Mouse (Mus musculus) heart, adult 2 months (tissue): ENCODE measurements around the gene Gm21921. TPM values are rescaled to one million over a fixed set of nuclear protein-coding genes. Genes with fewer than 3 reads are reported as not detected.
"Not testable (repeated sequence)": the region's sequence is repeated elsewhere in the genome, so short reads cannot be mapped to it uniquely, and the experiment has no call there.

Experiments
- DNase-seq, 2 experiments: peaks; one replicate each; pipeline ENCODE4 v3.0.0; 2021
- H3K27ac ChIP-seq: fragments of 200-600 bp; 2 replicates; pipeline ENCODE4 v1.8.1; 2022
- H3K27me3 ChIP-seq: fragments of 200-500 bp; 2 replicates; pipeline ENCODE4 v1.6.1; 2012; ENCODE audit warnings: mild to moderate bottlenecking, low read length, inconsistent platforms, mixed read lengths; ENCODE audit not compliant: control insufficient read depth, insufficient read depth
- H3K36me3 ChIP-seq: fragments of 200-500 bp; 2 replicates; pipeline ENCODE4 v1.6.1; 2012; ENCODE audit warnings: low read length, inconsistent platforms; ENCODE audit not compliant: control insufficient read depth, insufficient read depth
- H3K4me1 ChIP-seq: fragments of 200-500 bp; 2 replicates; pipeline ENCODE4 v1.6.1; 2011; ENCODE audit warnings: low read length; ENCODE audit not compliant: control insufficient read depth, insufficient read depth
- H3K4me3 ChIP-seq: fragments of 200-600 bp; 2 replicates; pipeline ENCODE4 v1.8.1; 2022
- H3K79me2 ChIP-seq: fragments of 200-500 bp; replicated peaks from 2 replicates; pipeline ENCODE4 v1.6.1; 2012; ENCODE audit warnings: mild to moderate bottlenecking, inconsistent platforms, low read length, moderate library complexity, mixed read lengths; ENCODE audit not compliant: control insufficient read depth, insufficient read depth
- H3K9ac ChIP-seq: fragments of 200-500 bp; 2 replicates; pipeline ENCODE4 v1.6.1; 2012; ENCODE audit warnings: low read depth, mild to moderate bottlenecking, control low read depth, inconsistent platforms, low read length, mixed read lengths
- WGBS: fragments of 180-500 bp; shearing (Covaris S2); methylation state at CpG from one replicate; pipeline ENCODE4 v1.1.7; 2018; 5-methylcytosine and 5-hydroxymethylcytosine counted together
- intact Hi-C: fragments of 180-260 bp; cut with DNase I; formaldehyde crosslinking; loops from one replicate; pipeline ENCODE4 v1.15.1; 2025
- long read RNA-seq: library from polyadenylated mRNA; stranded (forward); transcript quantifications from one replicate; pipeline ENCODE4 v2.0.0, GENCODE M21; 2021
- polyA plus RNA-seq: library from polyadenylated mRNA; depleted of rRNA; stranded (reverse); fragments of >200 nt; gene quantifications from 2 replicates; pipeline ENCODE4 v1.2.3, GENCODE M21; 2012; rRNA removed
- total RNA-seq, 2 experiments: library from RNA; stranded (reverse); gene quantifications; 2 replicates each; pipeline ENCODE4 v1.2.3; 2021

Gene Gm21921
- total RNA-seq (not detected), polyA plus RNA-seq (not detected in 2 replicates)
- long read RNA-seq: 0 reads

- H3K9ac ChIP-seq, H3K4me1 ChIP-seq, H3K36me3 ChIP-seq, H3K79me2 ChIP-seq, H3K27me3 ChIP-seq, DNase-seq, intact Hi-C loops, H3K4me3 ChIP-seq, H3K27ac ChIP-seq: not testable (repeated sequence)
- WGBS: no CpG with 5 or more reads among the region's 2 CpGs
Observed at GRCm38 (mm10) chrY:24796143-24796542, at the start of gene Gm21921. TSS of gene Gm21921 (minus strand) at chrY:24796243.
